Mouse (Mus musculus): ENCODE measurements around the gene Slc25a3. TPM values are rescaled to one million over a fixed set of nuclear protein-coding genes. Genes with fewer than 3 reads are reported as not detected.

Slc25a3 gene
- total and polyA plus RNA-seq, 3 experiments, result 368 to 868 (median 497) TPM

DNA sequence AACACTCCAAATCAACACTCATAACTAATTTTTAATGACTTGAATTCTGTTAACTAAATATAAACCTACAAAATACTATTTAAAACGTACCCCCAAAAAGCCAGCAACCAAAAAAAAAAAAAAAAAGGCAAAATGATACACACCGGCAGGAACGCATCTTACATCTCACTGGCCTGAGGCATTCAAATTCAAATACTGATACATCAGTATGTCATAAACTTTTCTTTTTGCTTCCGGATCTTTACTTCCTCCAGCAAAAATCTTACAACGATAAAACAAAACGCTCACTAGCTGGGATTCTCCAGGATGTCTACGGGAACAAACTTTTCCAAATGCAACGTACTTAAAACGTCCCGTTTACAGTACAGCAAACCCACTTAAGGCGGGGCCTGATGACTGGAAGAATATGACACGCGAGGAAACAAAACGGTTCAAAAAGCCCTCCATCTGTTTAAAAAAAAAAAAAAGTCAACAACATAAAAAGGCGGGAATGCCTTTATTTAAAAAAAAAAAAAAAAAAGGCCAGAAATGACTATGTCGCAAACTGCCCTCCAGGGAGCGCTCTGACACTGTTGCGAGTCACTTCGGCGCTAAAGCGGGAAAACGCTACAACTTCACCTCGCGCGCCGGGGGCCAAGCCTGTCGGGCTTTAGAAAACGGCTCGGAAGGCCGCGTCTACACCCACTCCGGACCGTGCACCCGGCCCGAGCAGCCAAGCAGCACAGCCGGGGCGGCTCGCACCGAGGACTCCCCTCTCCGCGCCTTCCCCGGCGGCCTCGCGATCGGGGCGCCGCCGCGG, 46.5 kb upstream of the Slc25a3 start:
- no peaks in the 10 kb centered on the region for H3K27me3 ChIP-seq (ENCODE audit: control insufficient read depth in 1 of 2, insufficient read depth in 2 of 2, low read length in 2 of 2)
- H3K36me3 ChIP-seq (ENCODE audit: control insufficient read depth in 1 of 2, insufficient read depth in 2 of 2, low read length in 2 of 2), result peaks cover 5 to 37% of the 10 kb centered on the region in 2 experiments
- peaks cover 58% of the 10 kb centered on the region for H3K79me2 ChIP-seq (ENCODE audit: control insufficient read depth, insufficient read depth, low read length, poor library complexity)
- peak overlapping the region; percentile 84 for H3K27ac ChIP-seq (ENCODE audit: control insufficient read depth, low read depth, low read length)
- peaks cover 14 to 15% of the 10 kb centered on the region in 2 experiments for H3K4me1 ChIP-seq (ENCODE audit: control insufficient read depth in 1 of 2, insufficient read depth in 2 of 2, low read length in 2 of 2)
- peak; percentile 92 for DNase-seq (ENCODE audit: low read depth, low spot score)
- no peaks in the 10 kb centered on the region for H3K9me3 ChIP-seq (replicated peaks; ENCODE audit: insufficient read depth, low read length)
- H3K4me3 ChIP-seq (ENCODE audit: control insufficient read depth in 1 of 2, insufficient read depth in 1 of 2, low read depth in 2 of 2, low read length in 2 of 2), result peak overlapping the region; percentile 66 to 78
- H3K9ac ChIP-seq (ENCODE audit: control insufficient read depth, low read depth, low read length, poor library complexity, severe bottlenecking), result peak overlapping the region; percentile 98
- TF ChIP-seq NELFE (IDR thresholded peaks at IDR 0.05; ENCODE audit: low read depth, low read length) (peak; percentile 71), GATA1 (IDR thresholded peaks at IDR 0.05; ENCODE audit: low read depth, low read length) (no peak; the same call in 1 of the 2 replicates), EP300 (IDR thresholded peaks at IDR 0.05; ENCODE audit: low read depth in 1 of 2, low read length in 2 of 2) (no peak; a peak in 1 of 4 replicates), CHD2 (IDR thresholded peaks at IDR 0.05; ENCODE audit: low read length) (no peak), MYC (IDR thresholded peaks at IDR 0.05; ENCODE audit: low read depth, low read length) (peak; percentile 62; the same call in 1 of the 2 replicates), ELF1 (IDR thresholded peaks at IDR 0.05; ENCODE audit: low read depth, low read length) (no peak), MEF2A (IDR thresholded peaks at IDR 0.05; ENCODE audit: extremely low read depth, insufficient replicate concordance, low read depth, low read length, poor library complexity, severe bottlenecking) (no peak), SMC3 (IDR thresholded peaks at IDR 0.05; ENCODE audit: low read depth, low read length) (no peak), TCF12 (IDR thresholded peaks at IDR 0.05; ENCODE audit: low read depth, low read length) (no peak), E2F4 (IDR thresholded peaks at IDR 0.05; ENCODE audit: borderline replicate concordance, low read depth, low read length) (peak; percentile 99), ZC3H11A (IDR thresholded peaks at IDR 0.05; ENCODE audit: low read depth, low read length) (no peak), MAZ (IDR thresholded peaks at IDR 0.05; ENCODE audit: low read depth, low read length) (no peak; the same call in 1 of the 2 replicates), POLR2AphosphoS5 (IDR thresholded peaks at IDR 0.05; ENCODE audit: borderline replicate concordance, low read depth, low read length) (no peak; the same call in 1 of the 2 replicates), MYB (IDR thresholded peaks at IDR 0.05; ENCODE audit: low read depth, low read length) (no peak), JUND (IDR thresholded peaks at IDR 0.05; ENCODE audit: low read depth, low read length) (no peak), ZNF384 (IDR thresholded peaks at IDR 0.05; ENCODE audit: low read depth, low read length) (peak; percentile 99), SIN3A (IDR thresholded peaks at IDR 0.05; ENCODE audit: low read length) (peak; percentile 96), MAX (IDR thresholded peaks at IDR 0.05; ENCODE audit: low read length) (peak; percentile 49; the same call in 1 of the 2 replicates), RAD21 (IDR thresholded peaks at IDR 0.05; ENCODE audit: low read depth, low read length) (peak; percentile 26), BHLHE40 (IDR thresholded peaks at IDR 0.05; ENCODE audit: borderline replicate concordance, low read depth, low read length) (no peak), TBP (IDR thresholded peaks at IDR 0.05; ENCODE audit: low read depth, low read length) (peak; percentile 91), ZKSCAN1 (IDR thresholded peaks at IDR 0.05; ENCODE audit: low read depth, low read length) (no peak), RCOR1 (IDR thresholded peaks at IDR 0.05; ENCODE audit: low read depth, low read length) (no peak), POLR2AphosphoS2 (IDR thresholded peaks at IDR 0.05; ENCODE audit: low read length) (no peak), MXI1 (IDR thresholded peaks at IDR 0.05; ENCODE audit: low read depth, low read length) (peak; percentile 55), NRF1 (IDR thresholded peaks at IDR 0.05; ENCODE audit: insufficient read depth, low read depth, low read length, poor library complexity, severe bottlenecking) (no peak), MAFK (IDR thresholded peaks at IDR 0.05; ENCODE audit: borderline replicate concordance, low read depth, low read length) (no peak), UBTF (IDR thresholded peaks at IDR 0.05; ENCODE audit: borderline replicate concordance, insufficient read depth, low read depth, low read length) (no peak), USF1 (IDR thresholded peaks at IDR 0.05; ENCODE audit: low read depth, low read length) (no peak), KAT2A (conservative IDR thresholded peaks at IDR 0.05; ENCODE audit: low read depth, low read length) (no peak; the same call in 1 of the 2 replicates), ETS1 (IDR thresholded peaks at IDR 0.05; ENCODE audit: low read depth, low read length) (peak; percentile 63; the same call in 1 of the 2 replicates), CHD1 (IDR thresholded peaks at IDR 0.05; ENCODE audit: low read depth, low read length) (0 out of 2 replicates have a peak, but pooled peaks have one; percentile 76), POLR2A (IDR thresholded peaks at IDR 0.05; ENCODE audit: control insufficient read depth in 1 of 2, insufficient read depth in 1 of 2, low read depth in 1 of 2, low read length in 2 of 2, poor library complexity in 1 of 2) (peak in 1 of 2 experiments; percentile 75; a peak in 3 of 4 replicates), HCFC1 (IDR thresholded peaks at IDR 0.05; ENCODE audit: low read depth, low read length) (peak; percentile 68), CTCF (IDR thresholded peaks at IDR 0.05 in 2 of 3, conservative IDR thresholded peaks at IDR 0.05 in 1 of 3; ENCODE audit: control insufficient read depth in 1 of 3, insufficient read depth in 1 of 3, low read depth in 2 of 3, low read length in 3 of 3, poor library complexity in 1 of 3, severe bottlenecking in 1 of 3) (peak in 2 of 3 experiments; percentile 70 to 76; a peak in 5 of 6 replicates), ZMIZ1 (IDR thresholded peaks at IDR 0.05; ENCODE audit: low read depth, low read length) (no peak)

Data from MEL (cell line).